ENCODE assay signal across 8 mouse cellular contexts in the genomic region with DNA sequence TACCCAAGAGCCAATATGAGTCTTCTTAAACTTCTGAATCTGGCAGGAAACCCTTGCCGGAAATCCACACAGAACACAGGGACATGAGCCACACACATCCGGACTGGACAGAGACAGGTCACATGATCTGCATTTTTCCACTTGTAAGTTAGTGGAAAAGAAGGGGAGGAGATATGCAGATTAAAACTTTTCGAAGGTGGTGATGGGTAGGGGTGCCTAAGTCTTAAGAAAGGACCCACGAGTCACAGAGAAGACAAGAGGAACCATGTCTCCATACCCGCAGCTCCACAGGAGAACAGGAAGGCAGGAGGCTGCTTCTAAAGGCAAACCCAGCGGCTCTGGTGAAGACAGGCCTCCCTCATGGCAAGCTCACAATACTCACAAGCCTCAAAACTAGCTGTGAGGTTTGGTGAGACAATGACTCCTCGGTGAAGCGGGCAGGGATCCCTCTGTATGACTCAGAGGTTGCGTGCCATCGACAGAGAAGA. TPM values are rescaled to one million over a fixed set of nuclear protein-coding genes. Genes with fewer than 3 reads are reported as not detected.
A peak's percentile ranks its signal among the peaks of the same experiment; 100 is the strongest.
DNase-seq lines count a peak whose midpoint lies in the region; ATAC-seq and TF ChIP-seq lines count a peak whose summit lies in the region.

No protein-coding gene starts in this region.

- peaks cover 0 to 35% of the 10 kb centered on the region in 2 experiments; a peak in 2 of 4 replicates for H3K36me3 ChIP-seq in MEL (ENCODE audit: control insufficient read depth in 1 of 2, insufficient read depth in 2 of 2, low read length in 2 of 2)
- no peaks in the 10 kb centered on the region for H3K36me3 ChIP-seq in forebrain, embryonic 15.5 days
- H3K36me3 ChIP-seq in hindbrain, embryonic 11.5 days (ENCODE audit: control insufficient read depth, insufficient read depth, low read length), result no peaks in the 10 kb centered on the region

- DNase-seq in MEL (ENCODE audit: low read depth, low spot score), result peak; percentile 96
- peak; percentile 76 for DNase-seq in hindbrain, embryonic 11.5 days (ENCODE audit: low spot score)
- peak; percentile 23 to 43 for DNase-seq in layer of hippocampus, postnatal 10 days (ENCODE audit: low spot score in 2 of 2)
- peak; percentile 77 to 79 for DNase-seq in lung, postnatal 4 days
- DNase-seq in retina, embryonic 14.5 days (ENCODE audit: low spot score), result peak; percentile 90
- DNase-seq in cerebellum, adult 8-10 months, result no peak

- WGBS in forebrain, embryonic 15.5 days, result under 1% methylated on average over 10 of the region's 10 CpGs
- WGBS in hindbrain, embryonic 11.5 days, result 0% methylated on average over 10 of the region's 10 CpGs

- H3K27ac ChIP-seq in MEL (ENCODE audit: control insufficient read depth, low read depth, low read length), result peak overlapping the region; percentile 91
- peak overlapping the region; percentile 94 for H3K27ac ChIP-seq in bone marrow macrophage, adult 2 months (ENCODE audit: insufficient read depth, low read depth, low read length)
- peak overlapping the region; percentile 61 for H3K27ac ChIP-seq in forebrain, embryonic 15.5 days (replicated peaks)
- peak overlapping the region; percentile 80 for H3K27ac ChIP-seq in hindbrain, embryonic 11.5 days (ENCODE audit: low read depth, low read length)

- H3K79me2 ChIP-seq in MEL (ENCODE audit: control insufficient read depth, insufficient read depth, low read length, poor library complexity), result no peaks in the 10 kb centered on the region; the same call in 1 of the 2 replicates

- TF ChIP-seq POLR2A in MEL (IDR thresholded peaks at IDR 0.05; ENCODE audit: control insufficient read depth in 1 of 2, insufficient read depth in 1 of 2, low read depth in 1 of 2, low read length in 2 of 2, poor library complexity in 1 of 2), result peak; percentile 66 to 90
- TF ChIP-seq POLR2A in bone marrow macrophage, adult 2 months (IDR thresholded peaks at IDR 0.05; ENCODE audit: borderline replicate concordance, low read depth, low read length), result peak; percentile 54; the same call in 1 of the 2 replicates

- peak overlapping the region; percentile 57 to 66 for H3K4me3 ChIP-seq in MEL (ENCODE audit: control insufficient read depth in 1 of 2, insufficient read depth in 1 of 2, low read depth in 2 of 2, low read length in 2 of 2)
- peak overlapping the region; percentile 62 for H3K4me3 ChIP-seq in bone marrow macrophage, adult 2 months (ENCODE audit: insufficient read depth, low read length)
- peak overlapping the region; percentile 40 for H3K4me3 ChIP-seq in forebrain, embryonic 15.5 days
- peak overlapping the region; percentile 43 for H3K4me3 ChIP-seq in hindbrain, embryonic 11.5 days (ENCODE audit: low read depth, low read length)

- peaks cover 9 to 32% of the 10 kb centered on the region in 2 experiments for H3K4me1 ChIP-seq in MEL (ENCODE audit: control insufficient read depth in 1 of 2, insufficient read depth in 2 of 2, low read length in 2 of 2)
- H3K4me1 ChIP-seq in bone marrow macrophage, adult 2 months (ENCODE audit: control insufficient read depth, insufficient read depth, low read length), result peaks cover 39% of the 10 kb centered on the region
- H3K4me1 ChIP-seq in forebrain, embryonic 15.5 days, result peaks cover 26% of the 10 kb centered on the region
- H3K4me1 ChIP-seq in hindbrain, embryonic 11.5 days (replicated peaks; ENCODE audit: control insufficient read depth, insufficient read depth, low read length), result no peaks in the 10 kb centered on the region; the same call in 1 of the 2 replicates

- peak overlapping the region; percentile 83 for H3K9ac ChIP-seq in MEL (ENCODE audit: control insufficient read depth, low read depth, low read length, poor library complexity, severe bottlenecking)
- H3K9ac ChIP-seq in forebrain, embryonic 15.5 days (replicated peaks), result peak overlapping the region; percentile 52
- H3K9ac ChIP-seq in hindbrain, embryonic 11.5 days (ENCODE audit: low read depth, low read length), result peak overlapping the region; percentile 77

- H3K9me3 ChIP-seq in MEL (replicated peaks; ENCODE audit: insufficient read depth, low read length), result no peaks in the 10 kb centered on the region
- no peaks in the 10 kb centered on the region for H3K9me3 ChIP-seq in forebrain, embryonic 15.5 days
- H3K9me3 ChIP-seq in hindbrain, embryonic 11.5 days (ENCODE audit: control insufficient read depth, low read length), result no peaks in the 10 kb centered on the region

- no peaks in the 10 kb centered on the region for H3K27me3 ChIP-seq in MEL (ENCODE audit: control insufficient read depth in 1 of 2, insufficient read depth in 2 of 2, low read length in 2 of 2)
- H3K27me3 ChIP-seq in forebrain, embryonic 15.5 days, result no peaks in the 10 kb centered on the region
- no peaks in the 10 kb centered on the region for H3K27me3 ChIP-seq in hindbrain, embryonic 11.5 days (ENCODE audit: control insufficient read depth, insufficient read depth, low read length)

- TF ChIP-seq RAD21 in MEL (IDR thresholded peaks at IDR 0.05; ENCODE audit: low read depth, low read length), result no peak

- TF ChIP-seq CTCF in MEL (IDR thresholded peaks at IDR 0.05 in 2 of 3, conservative IDR thresholded peaks at IDR 0.05 in 1 of 3; ENCODE audit: control insufficient read depth in 1 of 3, insufficient read depth in 1 of 3, low read depth in 2 of 3, low read length in 3 of 3, poor library complexity in 1 of 3, severe bottlenecking in 1 of 3), result no peak
- no peak for TF ChIP-seq CTCF in bone marrow macrophage, adult 2 months (IDR thresholded peaks at IDR 0.05; ENCODE audit: low read depth, low read length)

- H3K4me2 ChIP-seq in forebrain, embryonic 15.5 days (replicated peaks), result peak overlapping the region; percentile 73
- H3K4me2 ChIP-seq in hindbrain, embryonic 11.5 days (replicated peaks; ENCODE audit: low read depth, low read length), result peak overlapping the region; percentile 64

- peak; percentile 70 for ATAC-seq in forebrain, embryonic 15.5 days (replicated peaks)
- ATAC-seq in hindbrain, embryonic 11.5 days (ENCODE audit: low FRiP score), result peak; percentile 86

- peak in 1 of 2 experiments; percentile 22; a peak in 1 of 4 replicates for TF ChIP-seq EP300 in MEL (IDR thresholded peaks at IDR 0.05; ENCODE audit: low read depth in 1 of 2, low read length in 2 of 2)

TF ChIP-seq in MEL, 35 proteins besides CTCF, POLR2A, EP300 and RAD21 (continues in another document):
- no peak for TF ChIP-seq CHD1 (IDR thresholded peaks at IDR 0.05; ENCODE audit: low read depth, low read length)
- no peak for TF ChIP-seq MAFK (IDR thresholded peaks at IDR 0.05; ENCODE audit: borderline replicate concordance, low read depth, low read length)
- TF ChIP-seq BHLHE40 (IDR thresholded peaks at IDR 0.05; ENCODE audit: borderline replicate concordance, low read depth, low read length), result peak; percentile 26; the same call in 1 of the 2 replicates
- peak; percentile 75 for TF ChIP-seq HCFC1 (IDR thresholded peaks at IDR 0.05; ENCODE audit: low read depth, low read length)
- TF ChIP-seq GATA1 (IDR thresholded peaks at IDR 0.05; ENCODE audit: low read depth, low read length), result no peak
- no peak for TF ChIP-seq KAT2A (conservative IDR thresholded peaks at IDR 0.05; ENCODE audit: low read depth, low read length)
- TF ChIP-seq POLR2AphosphoS2 (IDR thresholded peaks at IDR 0.05; ENCODE audit: low read length), result peak; percentile 83; the same call in 1 of the 2 replicates
- peak; percentile 88 for TF ChIP-seq TBP (IDR thresholded peaks at IDR 0.05; ENCODE audit: low read depth, low read length)
- no peak for TF ChIP-seq GABPA (IDR thresholded peaks at IDR 0.05; ENCODE audit: low read depth, low read length)
- TF ChIP-seq ELF1 (IDR thresholded peaks at IDR 0.05; ENCODE audit: low read depth, low read length), result 0 out of 2 replicates have a peak, but pooled peaks have one; percentile 4
- TF ChIP-seq NRF1 (IDR thresholded peaks at IDR 0.05; ENCODE audit: insufficient read depth, low read depth, low read length, poor library complexity, severe bottlenecking), result no peak
- peak; percentile 37; the same call in 1 of the 2 replicates for TF ChIP-seq ETS1 (IDR thresholded peaks at IDR 0.05; ENCODE audit: low read depth, low read length)
- TF ChIP-seq SIN3A (IDR thresholded peaks at IDR 0.05; ENCODE audit: low read length), result peak; percentile 53; the same call in 1 of the 2 replicates
- peak; percentile 76 for TF ChIP-seq NELFE (IDR thresholded peaks at IDR 0.05; ENCODE audit: low read depth, low read length)
- TF ChIP-seq USF1 (IDR thresholded peaks at IDR 0.05; ENCODE audit: low read depth, low read length), result peak; percentile 96
- peak; percentile 48; the same call in 1 of the 2 replicates for TF ChIP-seq MYC (IDR thresholded peaks at IDR 0.05; ENCODE audit: low read depth, low read length)
- no peak for TF ChIP-seq ZNF384 (IDR thresholded peaks at IDR 0.05; ENCODE audit: low read depth, low read length)
- TF ChIP-seq USF2 (IDR thresholded peaks at IDR 0.05; ENCODE audit: borderline replicate concordance in 1 of 2, insufficient read depth in 1 of 2, low read depth in 1 of 2, low read length in 2 of 2), result peak in 1 of 2 experiments; percentile 73; a peak in 2 of 4 replicates
- TF ChIP-seq MAX (IDR thresholded peaks at IDR 0.05; ENCODE audit: low read length), result peak; percentile 72
- TF ChIP-seq JUND (IDR thresholded peaks at IDR 0.05; ENCODE audit: low read depth, low read length), result no peak
- TF ChIP-seq MXI1 (IDR thresholded peaks at IDR 0.05; ENCODE audit: low read depth, low read length), result peak; percentile 36

RNA-seq across cellular contexts. Expression of gene Tpt1, which starts 10.6 kb away (rescaled TPM):
- 652 and 695 TPM in 2 replicates for total RNA-seq in MEL (2012; rRNA removed)
- polyA plus RNA-seq in MEL (2012; ENCODE audit: insufficient read depth in 1 of 2, insufficient read length in 2 of 2, low read depth in 1 of 2, low replicate concordance in 2 of 2, missing spikeins in 1 of 2), result 1,000 to 10,000 TPM in 1 of 2 experiments, 100 to 1,000 TPM in 1; 817 to 1,342 TPM
- 3,849 and 4,223 TPM in 2 replicates for polyA plus RNA-seq in bone marrow macrophage, adult 2 months (2012; ENCODE audit: insufficient read depth, insufficient read length, missing spikeins)
- polyA plus RNA-seq in forebrain, embryonic 15.5 days (2015; fragmentation: Nextera tagmentation; extraction: Ambion mirVana), result 868 and 874 TPM in 2 replicates
- 1,005 and 1,072 TPM in 2 replicates for polyA plus RNA-seq in hindbrain, embryonic 11.5 days (2014; fragmentation: Nextera tagmentation; extraction: Ambion mirVana)
- total RNA-seq in layer of hippocampus, postnatal 10 days (2021), result 1,000 to 10,000 TPM; 1,133 to 1,398 TPM

RNA-seq across cellular contexts. Expression of gene Slc25a30, which starts 47.5 kb away (rescaled TPM):
- total RNA-seq in MEL (2012; rRNA removed), result 20.3 and 25.9 TPM in 2 replicates
- polyA plus RNA-seq in MEL (2012; ENCODE audit: insufficient read depth in 1 of 2, insufficient read length in 2 of 2, low read depth in 1 of 2, low replicate concordance in 2 of 2, missing spikeins in 1 of 2), result 10 to 100 TPM in 1 of 2 experiments, not detected in 1; 24.0 TPM
- 26.8 and 33.3 TPM in 2 replicates for polyA plus RNA-seq in bone marrow macrophage, adult 2 months (2012; ENCODE audit: insufficient read depth, insufficient read length, missing spikeins)
- 9.7 and 9.9 TPM in 2 replicates for polyA plus RNA-seq in forebrain, embryonic 15.5 days (2015; fragmentation: Nextera tagmentation; extraction: Ambion mirVana)
- 9.3 and 11.3 TPM in 2 replicates for polyA plus RNA-seq in hindbrain, embryonic 11.5 days (2014; fragmentation: Nextera tagmentation; extraction: Ambion mirVana)
- total RNA-seq in layer of hippocampus, postnatal 10 days (2021), result 10 to 100 TPM; 11.0 to 12.9 TPM
